Mouse (Mus musculus): Measurements from ENCODE around the gene Dlx6. TPM values are rescaled to one million over a fixed set of nuclear protein-coding genes. Genes with fewer than 3 reads are reported as not detected.

Gene Dlx6
- total RNA-seq, 4 experiments from 2014 or later, result not detected

GRCm38 (mm10) chr6:6859950-6860410 is 3.2 kb upstream of the Dlx6 start:
- DNase-seq (ENCODE audit: low spot score), result no peak

GRCm38 (mm10) chr6:6860411-6861085 is 2.6 kb upstream of the Dlx6 start:
- no peak for DNase-seq (ENCODE audit: low spot score)

GRCm38 (mm10) chr6:6861086-6861797 is 1.9 kb upstream of the Dlx6 start:
- no peak for DNase-seq (ENCODE audit: low spot score)

- no peak for DNase-seq (ENCODE audit: low spot score)
These were observed 1.2 kb upstream of the Dlx6 start for GRCm38 (mm10) chr6:6861798-6862428.

- DNase-seq (ENCODE audit: low spot score), result no peak
These were observed 523 bp upstream of the Dlx6 start for GRCm38 (mm10) chr6:6862611-6863010.

GRCm38 (mm10) chr6:6863955-6864354 is 821 bp downstream of the Dlx6 start:
- DNase-seq (ENCODE audit: low spot score), result no peak

- DNase-seq (ENCODE audit: low spot score), result no peak
These were observed 1.6 kb downstream of the Dlx6 start for GRCm38 (mm10) chr6:6864441-6865440.

GRCm38 (mm10) chr6:6867031-6867430 is 3.9 kb downstream of the Dlx6 start:
- DNase-seq (ENCODE audit: low spot score), result no peak

- DNase-seq (ENCODE audit: low spot score), result no peak
These were observed 6.0 kb downstream of the Dlx6 start for GRCm38 (mm10) chr6:6869041-6869685.

GRCm38 (mm10) chr6:6869961-6870800 is 7.0 kb downstream of the Dlx6 start:
- no peak for DNase-seq (ENCODE audit: low spot score)

- no peak for DNase-seq (ENCODE audit: low spot score)
These were observed 7.8 kb downstream of the Dlx6 start for GRCm38 (mm10) chr6:6870876-6871420.

GRCm38 (mm10) chr6:6871692-6872091 is 8.6 kb downstream of the Dlx6 start:
- no peak for DNase-seq (ENCODE audit: low spot score)

GRCm38 (mm10) chr6:6872873-6873272 is 9.7 kb downstream of the Dlx6 start:
- no peak for DNase-seq (ENCODE audit: low spot score)

GRCm38 (mm10) chr6:6873476-6874072 is 10.4 kb downstream of the Dlx6 start:
- no peak for DNase-seq (ENCODE audit: low spot score)

GRCm38 (mm10) chr6:6874073-6874771 is 11.1 kb downstream of the Dlx6 start:
- DNase-seq (ENCODE audit: low spot score), result no peak

- DNase-seq (ENCODE audit: low spot score), result no peak
These were observed 12.0 kb downstream of the Dlx6 start for GRCm38 (mm10) chr6:6875136-6875535.

- no peak for DNase-seq (ENCODE audit: low spot score)
These were observed 12.5 kb downstream of the Dlx6 start for GRCm38 (mm10) chr6:6875676-6876075.

- no peak for DNase-seq (ENCODE audit: low spot score)
These were observed 13.1 kb downstream of the Dlx6 start for GRCm38 (mm10) chr6:6876231-6876630.

GRCm38 (mm10) chr6:6876731-6877130 is 13.6 kb downstream of the Dlx6 start:
- DNase-seq (ENCODE audit: low spot score), result no peak

Measured in heart, adult 8-10 months (tissue).